Mouse (Mus musculus) megakaryocyte progenitor cell, adult 5-6 weeks (primary cell): Measurements from ENCODE around the gene Slc11a2. TPM values are rescaled to one million over a fixed set of nuclear protein-coding genes. Genes with fewer than 3 reads are reported as not detected.

Source experiments
- ATAC-seq: replicated peaks from 2 replicates; pipeline ENCODE4 v1.8.0; 2016; ENCODE audit warnings: mild to moderate bottlenecking, moderate TSS enrichment, inconsistent platforms; ENCODE audit not compliant: poor library complexity
- total RNA-seq, 2 experiments: library from RNA; stranded (forward) in 1 of 2; stranded (reverse) in 1 of 2; fragments of 157-497, 149-512 nt in 1 of 2; fragments of 200-1000 nt in 1 of 2; gene quantifications; 2 replicates each; pipeline versions ENCODE4 v1.2.3 to v1.2.4; 2015 to 2017

Slc11a2 gene
- total RNA-seq (2015) (8.2 and 12.0 TPM in 2 replicates), total RNA-seq (2017) (11.0 and 14.6 TPM in 2 replicates)

DNA sequence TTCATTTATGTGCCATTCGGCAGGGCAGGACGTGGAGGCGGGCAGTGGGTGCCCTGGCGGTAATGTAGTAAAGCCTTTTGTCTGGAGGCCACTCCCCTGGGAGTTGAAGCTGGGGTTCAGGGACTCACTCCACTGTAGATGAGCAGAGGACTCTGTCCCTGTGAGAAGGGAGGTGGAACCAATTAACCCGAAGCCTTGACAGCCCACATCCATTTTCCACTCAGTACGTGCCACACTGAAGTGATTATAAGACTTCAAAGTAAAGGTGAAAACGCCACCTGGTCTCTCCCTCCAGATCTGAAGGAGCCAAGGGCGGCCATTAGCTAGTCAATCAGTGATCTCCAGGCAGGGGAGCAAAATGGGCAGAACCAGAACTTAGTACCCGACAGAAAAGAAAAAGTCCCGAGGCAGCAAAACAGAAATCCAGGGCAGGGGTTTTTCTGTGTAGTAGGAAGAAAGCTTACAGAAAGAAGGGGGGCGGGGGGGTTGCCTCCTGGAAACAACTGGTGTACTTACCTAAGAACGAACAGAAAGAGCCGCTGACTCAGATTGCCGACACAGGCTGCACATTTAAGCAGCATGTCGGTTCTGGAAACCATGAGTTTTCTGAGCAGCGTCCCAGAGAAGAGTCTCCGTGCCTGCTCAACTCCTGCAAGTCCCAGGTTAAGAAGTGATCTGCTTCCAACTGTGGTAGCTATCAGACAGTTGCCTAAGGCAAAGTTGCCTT lies at the start of gene Slc11a2:
Slc11a2 (minus strand) TSS at position 677 of the 727 bp plus-strand sequence.
- ATAC-seq, result no peak

DNA sequence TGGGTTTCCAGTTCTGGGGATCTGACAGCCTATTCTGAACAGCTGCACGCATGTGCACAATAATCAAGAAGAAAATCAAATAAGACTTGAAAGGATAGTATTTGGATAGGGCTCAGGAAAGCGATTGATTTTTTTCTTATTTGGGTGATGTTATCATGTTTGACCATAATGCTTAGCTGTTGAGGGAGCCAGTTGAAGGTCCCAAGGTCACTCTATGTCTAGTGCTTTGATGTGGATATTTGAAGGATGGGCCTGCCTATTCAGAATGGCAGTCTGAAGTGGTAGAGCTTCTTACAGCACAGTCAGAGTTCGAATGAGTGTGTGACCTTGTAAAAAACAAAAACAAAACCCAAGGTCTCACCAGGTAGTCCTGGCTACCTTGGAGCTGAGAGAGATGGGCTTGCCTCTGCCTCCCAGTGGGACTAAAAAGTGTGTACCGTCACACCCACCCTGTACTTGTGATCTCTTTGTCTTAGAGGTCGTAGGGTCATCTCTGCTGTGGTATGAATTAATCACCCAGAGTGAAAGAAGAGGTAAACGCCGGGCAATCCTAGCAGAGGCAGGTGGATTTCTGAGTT lies 49.1 kb upstream of the Slc11a2 start:
- ATAC-seq, result no peak

GRCm38 (mm10) chr15:100470037-100470436 lies 45.2 kb upstream of the Slc11a2 start:
- ATAC-seq, result no peak

DNA sequence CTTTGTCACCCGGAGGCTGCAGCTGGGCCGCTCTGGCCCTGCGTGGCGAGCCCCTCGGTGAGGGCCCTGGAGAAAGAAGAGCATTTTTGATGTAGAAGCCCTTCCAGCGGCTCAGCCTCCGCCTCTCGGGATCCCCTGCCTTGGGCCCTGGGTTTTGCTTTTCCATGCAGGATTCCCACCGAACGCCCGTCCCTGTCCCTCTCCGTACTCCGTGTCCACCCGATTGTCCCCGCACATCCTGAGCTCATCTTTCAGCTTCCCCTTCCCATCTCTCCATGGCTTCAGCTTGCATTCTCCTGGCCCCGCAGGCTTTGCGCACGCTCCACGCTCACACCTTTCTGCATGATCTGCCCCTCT lies 44.3 kb upstream of the Slc11a2 start:
- ATAC-seq, result peak; percentile 7; the same call in 1 of the 2 replicates

DNA sequence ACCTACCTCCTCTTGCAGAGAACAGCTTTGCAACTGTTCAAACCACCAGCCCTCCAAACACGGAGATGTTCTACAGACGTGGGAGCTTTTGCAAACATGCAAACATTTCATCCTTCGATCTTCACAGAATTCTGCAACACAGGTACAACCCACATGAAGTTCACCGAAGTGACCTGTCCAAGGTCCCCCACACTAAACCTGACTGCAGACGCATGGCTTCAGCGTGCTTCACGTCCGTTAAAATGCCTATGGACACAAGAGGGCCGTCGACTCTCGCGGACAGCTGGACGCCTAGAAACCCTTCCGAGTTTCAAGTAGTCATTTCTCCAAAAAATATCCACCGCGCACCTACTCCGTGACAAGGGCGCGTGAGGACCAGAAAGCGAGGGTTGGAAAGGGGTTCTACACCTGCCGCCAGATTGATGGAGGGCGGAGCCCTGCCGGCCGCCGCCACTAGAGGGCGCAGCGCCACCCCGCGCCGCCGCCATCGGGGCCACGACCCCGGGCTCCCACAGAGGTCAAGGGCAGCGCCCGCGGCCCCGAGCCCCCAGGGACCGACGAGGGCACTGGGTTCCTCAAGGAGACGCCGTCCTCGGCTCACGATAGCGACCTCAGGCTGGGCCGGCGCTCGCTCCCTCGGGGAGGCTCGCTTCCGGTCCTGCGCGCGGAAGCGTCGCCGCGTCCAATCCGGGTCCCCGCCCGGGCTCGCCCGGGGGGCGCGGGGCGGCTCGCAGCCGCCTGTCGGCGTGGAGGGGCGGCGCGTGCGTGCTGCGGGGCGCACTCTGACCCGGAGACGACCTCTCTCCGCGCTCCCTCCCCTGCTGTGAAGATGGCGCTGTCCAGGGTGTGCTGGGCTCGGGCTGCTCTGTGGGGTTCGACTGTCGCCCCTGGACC lies 43.7 kb upstream of the Slc11a2 start, which contains the start of gene Letmd1:
Letmd1 (plus strand) TSS at position 729 of the 894 bp plus-strand sequence.
- peak; percentile 93 for ATAC-seq

GRCm38 (mm10) chr15:100467738-100468137 lies 42.9 kb upstream of the Slc11a2 start:
- ATAC-seq, result no peak

DNA sequence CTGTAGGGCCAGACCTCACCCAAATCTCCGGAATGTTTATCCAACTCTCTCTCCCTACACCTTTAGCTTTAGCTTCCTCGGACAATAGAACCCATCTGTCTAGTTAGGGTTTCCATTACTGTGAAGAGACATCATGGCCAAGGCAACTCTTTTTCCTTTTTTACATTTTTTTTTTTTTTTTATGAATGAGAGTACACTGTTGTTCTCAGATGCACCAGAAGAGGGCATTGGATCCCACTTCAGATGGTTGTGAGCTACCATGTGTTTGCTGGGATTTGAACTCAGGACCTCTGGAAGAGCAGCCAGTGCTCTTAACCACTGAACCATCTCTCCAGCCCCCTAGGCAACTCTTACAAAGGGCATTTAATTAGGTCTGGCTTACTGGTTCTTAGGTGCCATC lies 40.6 kb upstream of the Slc11a2 start:
- ATAC-seq, result no peak

- ATAC-seq, result peak; percentile 56
These were observed 38.8 kb upstream of the Slc11a2 start for GRCm38 (mm10) chr15:100463712-100464111.

DNA sequence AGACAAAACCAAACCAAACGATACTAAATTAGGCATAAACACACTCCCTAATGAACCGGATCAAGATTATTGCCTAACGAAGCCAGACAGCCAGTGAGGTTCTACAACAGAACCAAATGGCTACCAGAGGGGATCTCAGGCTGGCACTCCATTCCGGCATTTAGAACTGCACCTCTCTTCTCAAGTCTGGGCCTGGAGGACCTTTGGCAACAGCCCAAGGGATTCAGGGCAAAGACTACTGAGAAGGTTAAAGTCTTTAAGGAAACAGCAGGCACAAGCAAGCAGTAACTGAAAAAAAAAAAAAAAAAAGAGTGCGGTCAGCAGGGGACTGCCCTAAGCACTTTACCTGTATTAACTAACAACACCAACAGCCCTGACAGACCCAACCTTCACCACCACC lies 37.2 kb upstream of the Slc11a2 start:
- ATAC-seq, result no peak

- peak; percentile 32 for ATAC-seq
These were observed 36.8 kb upstream of the Slc11a2 start for GRCm38 (mm10) chr15:100461646-100462045.

GRCm38 (mm10) chr15:100460942-100461341 lies 36.1 kb upstream of the Slc11a2 start:
- peak; percentile 76 for ATAC-seq

GRCm38 (mm10) chr15:100458055-100458454 lies 33.2 kb upstream of the Slc11a2 start:
- peak; percentile 69 for ATAC-seq

GRCm38 (mm10) chr15:100457340-100457739 lies 32.5 kb upstream of the Slc11a2 start:
- ATAC-seq, result peak; percentile 78

DNA sequence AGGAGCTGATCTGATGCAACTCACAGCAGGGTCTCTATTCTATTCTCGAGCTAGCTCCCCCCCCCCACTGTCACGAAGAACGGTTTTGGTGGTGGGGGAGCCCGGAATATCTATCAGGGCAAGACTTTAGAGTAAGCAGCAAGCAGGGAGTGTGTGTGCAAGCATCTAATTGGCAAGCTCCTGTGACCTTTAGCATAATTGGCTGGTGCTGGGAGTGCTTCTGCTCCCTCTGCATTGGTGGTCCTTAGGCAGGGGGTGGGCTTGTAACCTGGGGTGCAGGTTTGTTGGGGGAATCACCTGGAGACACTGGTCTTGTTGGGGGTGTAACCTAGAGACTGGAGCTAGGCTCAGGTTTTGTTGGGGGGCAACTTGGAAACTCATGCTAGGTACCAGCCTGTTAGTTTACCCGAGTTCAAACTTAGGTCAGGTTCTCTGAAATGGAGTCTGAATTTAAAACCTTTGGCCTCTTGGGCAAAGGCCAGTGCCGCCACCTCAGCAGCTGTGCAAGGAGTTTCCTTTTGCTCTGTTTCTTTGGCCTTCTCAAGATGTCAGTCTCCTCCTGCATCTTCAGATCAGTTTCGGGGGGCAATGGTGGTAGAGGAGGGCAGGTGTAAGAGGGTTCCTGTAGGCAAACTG lies 31.6 kb upstream of the Slc11a2 start:
- ATAC-seq, result no peak

DNA sequence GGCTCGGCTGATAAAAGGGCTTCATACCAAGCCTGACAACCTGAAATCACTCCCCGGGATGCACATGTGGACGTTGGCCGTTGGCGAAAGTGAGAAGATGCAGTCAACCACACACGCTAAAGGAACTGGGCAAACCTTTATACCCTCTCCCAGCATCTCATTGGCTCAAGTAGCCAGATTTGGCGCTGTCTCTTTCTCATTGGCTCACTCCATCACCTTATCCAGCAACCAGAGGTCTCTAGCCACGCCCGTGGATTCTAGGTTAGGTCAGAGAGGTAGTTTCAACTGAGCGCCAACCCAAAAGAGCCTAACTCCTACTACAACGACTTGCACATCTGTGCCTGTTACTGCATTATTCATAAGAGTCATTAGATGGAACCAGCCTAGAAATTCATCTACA lies 27.6 kb upstream of the Slc11a2 start:
- ATAC-seq, result no peak

DNA sequence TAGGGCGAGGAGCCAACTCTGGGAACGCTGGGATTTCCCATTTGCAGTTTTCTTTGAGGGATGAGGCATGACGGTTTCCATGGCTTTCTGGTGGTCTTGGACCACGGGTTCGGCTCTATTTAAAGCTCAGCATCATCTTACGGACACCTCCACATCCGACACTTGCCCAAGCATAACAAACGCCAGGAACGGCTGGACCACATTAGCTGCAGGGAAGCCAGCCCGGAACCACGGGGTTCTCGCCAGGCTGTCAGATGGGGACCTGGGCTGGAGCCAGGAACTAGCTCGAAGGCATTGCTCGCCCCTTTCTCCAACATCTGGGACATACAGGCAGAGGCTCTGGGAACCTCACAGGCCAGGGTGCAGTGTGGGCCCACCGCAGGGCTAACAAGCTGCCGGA lies 26.4 kb upstream of the Slc11a2 start:
- no peak for ATAC-seq

DNA sequence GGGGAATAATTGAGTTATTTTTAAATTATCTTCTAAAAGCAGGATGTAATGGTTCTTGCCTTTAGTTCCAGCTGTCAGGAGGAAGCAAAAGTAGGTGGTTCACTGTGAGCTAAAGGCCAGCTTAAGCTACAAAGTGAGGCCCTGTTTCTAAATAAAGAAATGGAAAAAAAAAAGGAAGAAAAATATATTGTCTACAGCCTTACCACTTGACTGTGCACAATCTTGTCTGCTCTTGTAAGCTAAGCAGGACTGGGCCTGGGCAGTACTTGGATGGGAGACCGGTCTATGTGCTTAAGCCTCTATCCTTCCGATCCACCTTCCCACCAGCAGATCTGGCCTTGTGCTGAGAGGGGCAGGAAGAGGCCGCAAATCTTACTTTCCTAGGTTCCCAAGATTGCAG lies 24.6 kb upstream of the Slc11a2 start:
- ATAC-seq, result peak; percentile 44; the same call in 1 of the 2 replicates

GRCm38 (mm10) chr15:100448572-100448971 lies 23.7 kb upstream of the Slc11a2 start:
- no peak for ATAC-seq

GRCm38 (mm10) chr15:100446887-100447286 lies 22.0 kb upstream of the Slc11a2 start:
- ATAC-seq, result peak; percentile 60

GRCm38 (mm10) chr15:100443126-100443922 lies 18.5 kb upstream of the Slc11a2 start:
- peak; percentile 99 for ATAC-seq
